Mouse (Mus musculus) E14TG2a.4 (cell line): Measurements from ENCODE around the gene Kif22.

Source experiments
- H3K27me3 ChIP-seq: 2 replicates; pipeline ENCODE4 v1.6.1; 2014; ENCODE audit warnings: low read length, control low read depth; ENCODE audit not compliant: insufficient read depth
- H3K36me3 ChIP-seq: 2 replicates; pipeline ENCODE4 v1.6.1; 2014; ENCODE audit warnings: low read length, control low read depth; ENCODE audit not compliant: insufficient read depth
- H3K4me1 ChIP-seq: replicated peaks from 2 replicates; pipeline ENCODE4 v1.6.1; 2014; ENCODE audit warnings: low read depth, low read length, control low read depth
- H3K4me3 ChIP-seq: replicated peaks from 2 replicates; pipeline ENCODE4 v1.5.1; 2014; ENCODE audit warnings: mild to moderate bottlenecking, low read length
- H3K9me3 ChIP-seq: 2 replicates; pipeline ENCODE4 v1.6.1; 2014; ENCODE audit warnings: low read length, control low read depth
- CTCF ChIP-seq: conservative IDR thresholded peaks from 2 replicates; pipeline ENCODE4 v1.5.1; 2014; ENCODE audit warnings: low read length
- NANOG ChIP-seq: IDR thresholded peaks from 2 replicates; pipeline ENCODE4 v1.6.1; 2014; ENCODE audit warnings: borderline replicate concordance, low read length, mixed read lengths
- POU5F1 ChIP-seq: IDR thresholded peaks from 2 replicates; pipeline ENCODE4 v1.6.1; 2014; ENCODE audit warnings: low read length, borderline replicate concordance

Kif22 gene

DNA sequence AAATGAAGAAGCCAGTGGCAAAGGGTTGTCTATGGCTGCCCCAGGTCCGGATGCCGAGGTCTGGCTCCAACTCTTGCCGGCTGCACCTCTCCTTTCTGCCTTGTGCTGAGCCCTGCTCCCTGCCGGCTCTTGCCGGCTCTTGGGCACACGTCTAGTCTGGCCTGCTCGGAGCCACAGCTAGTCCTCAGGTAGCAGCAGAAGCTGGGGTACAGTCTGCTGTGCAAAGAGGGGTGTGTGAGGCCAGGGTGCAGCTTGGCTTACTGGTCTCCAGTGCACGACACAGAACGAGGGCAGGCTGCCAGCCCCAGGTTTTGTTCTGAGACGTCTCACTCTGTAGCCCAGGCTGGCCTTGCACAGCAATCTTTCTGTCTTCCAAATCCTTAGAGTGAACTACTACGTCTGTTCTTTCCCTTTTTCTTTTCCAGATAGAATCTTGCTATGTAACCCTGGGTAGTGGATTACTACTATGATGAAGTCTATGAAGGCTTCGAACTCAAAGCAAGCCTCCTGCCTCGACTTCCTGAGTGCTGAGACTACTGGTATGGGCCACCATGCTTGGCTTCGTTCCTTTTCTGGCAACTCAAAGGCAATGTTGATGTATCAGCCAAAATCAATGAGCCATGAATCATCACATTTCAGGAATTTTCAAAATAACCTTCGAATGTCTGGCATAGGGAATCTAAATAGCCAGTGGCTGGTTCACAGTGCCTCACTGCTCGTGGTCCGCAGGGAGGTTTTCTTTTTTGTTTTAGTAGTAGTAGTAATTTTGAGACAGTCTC is 32.8 kb downstream of the Kif22 start:
- Histone ChIP-seq H3K36me3 (peaks cover 40% of the 10 kb centered on the region), H3K4me1 (peaks cover 90% of the 10 kb centered on the region), H3K27me3 (no peaks in the 10 kb centered on the region), H3K4me3 (peak overlapping the region; percentile 53), H3K9me3 (no peaks in the 10 kb centered on the region)
- TF ChIP-seq POU5F1 = no peak
- no peak for TF ChIP-seq NANOG
- no peak for TF ChIP-seq CTCF

DNA sequence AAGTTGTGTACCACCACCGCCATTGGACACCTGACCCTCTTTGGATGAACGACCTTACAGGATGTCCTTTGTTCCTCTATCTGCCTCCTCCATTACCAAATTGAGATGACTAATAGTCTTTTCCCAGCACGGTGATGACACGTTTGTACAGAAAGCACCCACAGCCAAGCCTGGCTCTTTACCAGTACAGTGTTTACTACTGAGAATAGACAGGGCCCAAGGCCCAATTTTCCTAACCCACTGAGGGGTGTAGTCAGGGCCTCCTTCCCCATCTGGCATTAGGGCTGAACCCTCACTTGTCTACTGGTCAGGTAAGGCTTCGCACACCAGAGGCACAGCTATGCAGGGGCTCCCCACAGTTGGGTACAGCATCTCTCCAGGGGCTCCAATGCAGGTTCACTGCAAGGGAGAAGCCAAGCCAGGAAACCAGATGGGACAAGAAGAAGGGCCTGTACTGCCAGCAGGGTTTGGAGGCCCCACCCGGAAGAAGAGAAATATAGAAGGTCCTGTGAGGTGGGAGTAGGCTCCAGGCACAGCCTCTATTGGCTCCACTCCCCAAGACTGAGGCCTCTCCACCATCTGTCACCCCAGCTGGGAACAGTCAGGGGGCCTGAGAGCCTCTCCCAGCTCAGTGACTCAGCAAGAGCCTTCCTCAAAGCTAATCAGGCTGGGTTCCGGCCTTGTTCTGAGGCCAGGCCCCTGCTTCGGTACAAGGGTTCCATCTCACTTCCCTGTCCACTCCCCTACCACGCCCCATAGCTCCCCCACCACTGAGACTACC is 33.8 kb downstream of the Kif22 start:
- no peaks in the 10 kb centered on the region for H3K9me3 ChIP-seq
- no peak for TF ChIP-seq POU5F1
- no peak for TF ChIP-seq CTCF
- TF ChIP-seq NANOG = no peak
- peaks cover 29% of the 10 kb centered on the region for H3K36me3 ChIP-seq
- no peaks in the 10 kb centered on the region for H3K27me3 ChIP-seq
- peaks cover 90% of the 10 kb centered on the region for H3K4me1 ChIP-seq
- peak overlapping the region; percentile 53 for H3K4me3 ChIP-seq

DNA sequence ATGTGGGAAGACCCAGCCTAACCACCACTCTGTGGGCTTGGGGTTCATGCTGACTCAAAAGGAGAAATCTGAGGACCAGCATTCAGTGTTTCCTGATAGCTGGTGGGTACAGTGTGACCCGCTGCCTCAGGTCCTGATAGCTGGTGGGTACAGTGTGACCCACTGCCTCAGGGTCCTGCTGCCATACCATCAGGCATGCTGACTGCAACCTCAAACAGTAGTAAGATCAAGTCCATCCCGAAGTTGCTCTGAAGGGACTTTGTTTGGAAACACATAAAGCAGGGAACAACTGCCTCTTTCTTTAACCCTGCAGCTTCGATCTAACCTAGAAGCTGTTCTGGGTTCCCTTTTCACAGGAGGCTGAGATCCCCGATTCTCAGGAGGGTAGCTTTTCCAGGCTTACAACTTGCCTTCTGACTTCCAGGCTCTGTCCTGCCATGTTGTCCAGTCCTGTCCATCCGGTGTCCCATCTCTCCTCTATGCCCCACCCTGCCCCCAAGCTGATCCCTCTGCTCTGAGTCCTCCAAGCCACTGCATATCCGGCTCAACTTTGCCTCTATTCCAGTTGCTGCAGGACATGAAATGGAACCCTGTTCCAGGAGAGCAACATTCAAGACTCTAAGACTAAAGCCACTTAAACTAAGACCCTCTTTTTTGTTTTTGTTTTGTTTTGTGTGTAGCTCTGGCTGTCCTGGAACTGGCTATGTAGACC is 34.8 kb downstream of the Kif22 start:
- Histone ChIP-seq H3K27me3 (no peaks in the 10 kb centered on the region), H3K36me3 (peaks cover 20% of the 10 kb centered on the region), H3K4me1 (peaks cover 90% of the 10 kb centered on the region), H3K9me3 (no peaks in the 10 kb centered on the region), H3K4me3 (no peak overlapping the region)
- TF ChIP-seq CTCF (no peak), NANOG (no peak), POU5F1 (no peak)

DNA sequence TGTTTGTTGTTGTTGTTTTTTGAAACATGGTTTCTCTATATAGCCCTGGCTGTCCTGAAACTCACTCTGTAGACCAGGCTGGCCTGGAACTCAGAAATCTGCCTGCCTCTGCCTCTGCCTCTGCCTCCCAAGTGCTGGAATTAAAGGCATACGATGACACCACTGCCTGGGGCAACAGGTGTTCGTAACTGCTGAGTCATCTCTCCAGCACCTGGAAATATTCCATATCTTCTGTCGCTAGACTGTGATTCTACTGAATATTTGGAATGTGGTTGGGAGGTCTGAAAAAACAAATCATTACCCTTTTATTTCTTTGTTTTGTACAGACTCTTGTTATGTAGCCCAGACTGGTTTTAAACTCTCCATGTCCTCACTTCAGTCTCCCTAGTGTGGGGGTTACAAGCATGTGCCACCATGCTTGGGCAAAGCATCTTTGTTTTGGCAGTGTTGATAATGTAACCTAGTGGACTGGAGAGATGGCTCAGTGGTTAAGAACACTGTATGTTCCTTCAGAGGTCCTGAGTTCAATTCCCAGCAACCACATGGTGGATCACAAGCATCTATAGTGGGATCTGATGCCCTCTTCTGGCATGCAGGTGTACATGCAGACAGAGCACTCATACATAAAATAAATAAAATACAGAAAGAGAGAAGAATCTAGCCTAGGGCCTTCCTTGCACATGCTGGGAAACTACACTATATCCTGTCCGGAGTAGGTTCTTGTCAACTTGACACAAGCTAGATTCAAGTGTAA is 38.0 kb downstream of the Kif22 start:
- TF ChIP-seq CTCF (peak; percentile 47), NANOG (no peak), POU5F1 (no peak)
- Histone ChIP-seq H3K4me1 (peaks cover 71% of the 10 kb centered on the region), H3K9me3 (no peaks in the 10 kb centered on the region), H3K36me3 (peaks cover 19% of the 10 kb centered on the region), H3K27me3 (no peaks in the 10 kb centered on the region), H3K4me3 (0 out of 2 replicates have a peak overlapping the region, but pooled peaks have one; percentile 49)

DNA sequence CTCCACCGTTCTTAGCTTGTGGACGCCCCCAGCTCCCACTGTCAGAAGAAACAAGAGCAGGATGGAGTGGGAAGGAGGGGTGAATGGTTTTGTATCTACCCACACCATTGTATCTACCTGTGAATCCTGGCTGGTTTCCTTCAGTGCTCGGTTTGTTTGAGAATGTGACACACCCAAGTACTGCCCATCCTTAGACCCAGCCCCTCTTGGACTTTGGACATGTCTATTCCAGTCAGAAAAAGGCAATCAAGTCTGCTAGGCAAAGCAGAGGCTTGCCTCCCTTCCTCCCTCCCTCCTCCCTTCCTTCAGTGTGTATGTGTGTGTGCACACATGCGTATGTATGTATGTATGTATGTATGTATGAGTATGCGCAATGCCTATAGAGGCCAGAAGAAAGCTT is 38.7 kb downstream of the Kif22 start:
- TF ChIP-seq NANOG (no peak), POU5F1 (no peak), CTCF (no peak)
- Histone ChIP-seq H3K36me3 (peaks cover 24% of the 10 kb centered on the region), H3K9me3 (no peaks in the 10 kb centered on the region), H3K4me3 (peak overlapping the region; percentile 49), H3K4me1 (peaks cover 64% of the 10 kb centered on the region), H3K27me3 (no peaks in the 10 kb centered on the region)

DNA sequence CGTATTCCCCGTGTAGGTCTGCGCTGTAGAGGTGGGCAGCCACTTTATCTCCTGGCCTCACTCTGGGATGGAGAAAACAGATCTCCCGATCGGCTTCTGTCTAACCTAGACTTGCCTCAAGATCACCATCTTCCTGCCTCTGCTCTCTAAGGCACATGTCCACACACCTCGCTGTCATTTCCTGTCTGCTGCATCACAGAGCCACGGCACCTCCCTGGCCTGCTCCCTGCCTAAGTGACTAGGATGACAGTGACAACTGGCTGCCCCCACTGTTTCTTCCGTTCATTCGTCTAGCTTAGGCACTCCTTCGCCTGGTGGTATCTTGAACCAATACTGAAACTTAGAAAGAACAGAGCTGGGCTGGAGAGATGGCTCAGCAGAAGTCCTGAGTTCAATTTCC is 42.7 kb downstream of the Kif22 start:
- H3K27me3 ChIP-seq = no peaks in the 10 kb centered on the region
- no peak for TF ChIP-seq CTCF
- no peak for TF ChIP-seq NANOG
- no peak for TF ChIP-seq POU5F1
- no peak overlapping the region for H3K4me3 ChIP-seq
- H3K36me3 ChIP-seq = peaks cover 53% of the 10 kb centered on the region
- H3K4me1 ChIP-seq = peaks cover 36% of the 10 kb centered on the region
- H3K9me3 ChIP-seq = no peaks in the 10 kb centered on the region; the same call in 1 of the 2 replicates

DNA sequence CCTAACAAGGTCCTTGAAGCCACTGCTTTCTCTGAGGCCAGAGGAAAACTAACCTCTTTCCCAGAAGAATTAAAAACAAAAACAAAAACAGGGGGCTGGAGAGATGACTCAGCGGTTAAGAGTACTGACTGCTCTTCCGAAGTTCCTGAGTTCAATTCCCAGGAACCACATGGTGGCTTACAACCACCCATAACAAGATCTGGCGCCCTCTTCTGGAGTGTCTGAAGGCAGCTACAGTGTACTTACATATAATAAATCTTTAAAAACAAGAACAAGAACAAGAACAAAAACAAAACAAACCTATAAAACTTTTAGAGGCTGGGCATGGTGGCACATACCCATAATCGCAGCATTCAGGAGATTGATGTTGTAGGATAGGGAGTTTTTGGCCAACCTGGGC is 45.8 kb downstream of the Kif22 start:
- TF ChIP-seq CTCF = peak; percentile 46
- TF ChIP-seq POU5F1 = no peak
- no peak for TF ChIP-seq NANOG
- no peaks in the 10 kb centered on the region for H3K27me3 ChIP-seq
- no peak overlapping the region for H3K4me3 ChIP-seq
- no peaks in the 10 kb centered on the region; the same call in 1 of the 2 replicates for H3K9me3 ChIP-seq
- peaks cover 71% of the 10 kb centered on the region for H3K36me3 ChIP-seq
- H3K4me1 ChIP-seq = peaks cover 24% of the 10 kb centered on the region

DNA sequence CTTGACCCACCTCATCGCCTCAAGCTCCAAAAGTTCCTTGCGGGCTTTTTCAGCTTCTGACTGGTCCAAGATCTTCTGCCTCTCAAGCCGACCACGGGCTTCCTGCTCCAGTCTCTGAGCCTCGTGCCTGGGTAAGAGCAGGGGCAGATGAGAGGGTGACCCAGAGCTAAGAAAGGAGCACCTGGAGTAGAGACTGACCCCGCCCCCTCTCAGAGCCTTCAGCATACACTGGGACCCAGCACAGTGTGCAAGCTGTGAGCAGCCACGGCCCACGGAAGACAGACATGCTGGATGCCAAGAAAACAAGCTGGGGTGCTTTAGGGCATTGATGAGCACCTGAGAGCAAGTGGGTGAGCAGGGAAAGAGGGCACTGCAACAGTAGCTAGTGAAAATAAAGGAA is 53.5 kb downstream of the Kif22 start:
- H3K27me3 ChIP-seq = no peaks in the 10 kb centered on the region
- TF ChIP-seq POU5F1 (no peak), CTCF (no peak), NANOG (no peak)
- H3K4me1 ChIP-seq = peaks cover 57% of the 10 kb centered on the region
- peak overlapping the region; percentile 50 for H3K4me3 ChIP-seq
- no peaks in the 10 kb centered on the region for H3K9me3 ChIP-seq
- H3K36me3 ChIP-seq = peaks cover 55% of the 10 kb centered on the region
